Mouse (Mus musculus) stomach, embryonic 16.5 days (tissue): Measurements from ENCODE around the gene Slc35f2. TPM values are rescaled to one million over a fixed set of nuclear protein-coding genes. Genes with fewer than 3 reads are reported as not detected.
A peak's percentile ranks its signal among the peaks of the same experiment; 100 is the strongest.

Experiments
- ATAC-seq: fragments of 200-750 bp; cut with Nextera tagmentation; 2 replicates; pipeline ENCODE4 v1.8.0; 2017; ENCODE audit warnings: moderate number of reproducible peaks, moderate TSS enrichment; ENCODE audit not compliant: insufficient read depth, low FRiP score
- H3K27ac ChIP-seq: fragments of 300-500 bp; sonication (generic); 2 replicates; pipeline ENCODE4 v1.5.1; 2014; ENCODE audit warnings: low read length
- H3K27me3 ChIP-seq: fragments of 300-500 bp; sonication (generic); 2 replicates; pipeline ENCODE4 v1.6.1; 2014; ENCODE audit warnings: low read length, control low read depth, mixed read lengths; ENCODE audit not compliant: control insufficient read depth, insufficient read depth
- H3K36me3 ChIP-seq: fragments of 300-500 bp; sonication (generic); 2 replicates; pipeline ENCODE4 v1.6.1; 2014; ENCODE audit warnings: low read length; ENCODE audit not compliant: control insufficient read depth, insufficient read depth
- H3K4me1 ChIP-seq: fragments of 300-500 bp; sonication (generic); 2 replicates; pipeline ENCODE4 v1.6.1; 2014; ENCODE audit warnings: low read length, control low read depth, mixed read lengths; ENCODE audit not compliant: control insufficient read depth, insufficient read depth
- H3K4me2 ChIP-seq: fragments of 300-500 bp; sonication (generic); 2 replicates; pipeline ENCODE4 v1.6.1; 2014; ENCODE audit warnings: low read depth, low read length, mixed read lengths
- H3K4me3 ChIP-seq: fragments of 300-500 bp; sonication (generic); replicated peaks from 2 replicates; pipeline ENCODE4 v1.5.1; 2014; ENCODE audit warnings: mild to moderate bottlenecking, low read length
- H3K9ac ChIP-seq: fragments of 300-500 bp; sonication (generic); 2 replicates; pipeline ENCODE4 v1.6.1; 2014; ENCODE audit warnings: low read length
- H3K9me3 ChIP-seq: fragments of 300-500 bp; sonication (generic); replicated peaks from 2 replicates; pipeline ENCODE4 v1.6.1; 2016; ENCODE audit warnings: low read length, control low read depth; ENCODE audit not compliant: control insufficient read depth
- WGBS: fragments of 180-500 bp; shearing (Covaris S2); extraction: QIAGEN DNeasy Blood & Tissue Kit; methylation state at CpG from one replicate; pipeline ENCODE4 v1.1.7; 2014; 5-methylcytosine and 5-hydroxymethylcytosine counted together
- polyA plus RNA-seq: library from polyadenylated mRNA; unstranded; fragments of >200 nt; fragmentation: Nextera tagmentation; extraction: Ambion mirVana; gene quantifications from 2 replicates; pipeline ENCODE4 v1.2.1, GENCODE M21; 2015

Gene Slc35f2
- 7.9 and 9.4 TPM in 2 replicates for polyA plus RNA-seq

- Histone ChIP-seq H3K9ac (peak within 1 kb of the TSS; percentile 77), H3K27me3 (peaks cover 24% of the 10 kb centered on the region), H3K4me1 (peaks cover 6% of the 10 kb centered on the region), H3K4me3 (peak within 1 kb of the TSS; percentile 71), H3K9me3 (0 out of 2 replicates have a peak, but pooled peaks cover 3% of the 10 kb centered on the region), H3K36me3 (no peaks in the 10 kb centered on the region), H3K27ac (no peak within 1 kb of the TSS), H3K4me2 (peak within 1 kb of the TSS; percentile 99)
- ATAC-seq: peak; percentile 83; the same call in 1 of the 2 replicates
- under 1% methylated on average over 50 of the region's 50 CpGs for WGBS
These were observed at the start of gene Slc35f2 for GRCm38 (mm10) chr9:53771344-53772021. Slc35f2 (plus strand) TSS chr9:53771538.

GRCm38 (mm10) chr9:53740829-53741404 is 30.4 kb upstream of the Slc35f2 start:
- no peaks in the 10 kb centered on the region for H3K4me1 ChIP-seq
- H3K27me3 ChIP-seq: no peaks in the 10 kb centered on the region
- no peak overlapping the region for H3K9ac ChIP-seq
- no peak overlapping the region for H3K27ac ChIP-seq
- H3K36me3 ChIP-seq: no peaks in the 10 kb centered on the region
- H3K9me3 ChIP-seq: no peaks in the 10 kb centered on the region
- no peak for ATAC-seq
- H3K4me2 ChIP-seq: no peak overlapping the region
- no peak overlapping the region for H3K4me3 ChIP-seq
- 44% methylated on average over 3 of the region's 3 CpGs for WGBS

- Histone ChIP-seq H3K9ac (no peak overlapping the region), H3K4me1 (no peaks in the 10 kb centered on the region), H3K27ac (no peak overlapping the region), H3K4me2 (no peak overlapping the region), H3K36me3 (no peaks in the 10 kb centered on the region), H3K4me3 (no peak overlapping the region), H3K9me3 (no peaks in the 10 kb centered on the region), H3K27me3 (no peaks in the 10 kb centered on the region)
- WGBS: 87% methylated on average over 13 of the region's 13 CpGs
- ATAC-seq: no peak
These were observed 20.9 kb upstream of the Slc35f2 start for GRCm38 (mm10) chr9:53750411-53750810.

GRCm38 (mm10) chr9:53750899-53751298 is 20.4 kb upstream of the Slc35f2 start:
- Histone ChIP-seq H3K36me3 (no peaks in the 10 kb centered on the region), H3K4me2 (no peak overlapping the region), H3K9ac (no peak overlapping the region), H3K27ac (no peak overlapping the region), H3K9me3 (no peaks in the 10 kb centered on the region), H3K4me1 (no peaks in the 10 kb centered on the region), H3K4me3 (no peak overlapping the region), H3K27me3 (no peaks in the 10 kb centered on the region)
- 50% methylated on average over 5 of the region's 5 CpGs for WGBS
- ATAC-seq: no peak

- no peak for ATAC-seq
- Histone ChIP-seq H3K36me3 (no peaks in the 10 kb centered on the region), H3K9ac (no peak overlapping the region)
These were observed 16.5 kb upstream of the Slc35f2 start for GRCm38 (mm10) chr9:53754801-53755200.

DNA sequence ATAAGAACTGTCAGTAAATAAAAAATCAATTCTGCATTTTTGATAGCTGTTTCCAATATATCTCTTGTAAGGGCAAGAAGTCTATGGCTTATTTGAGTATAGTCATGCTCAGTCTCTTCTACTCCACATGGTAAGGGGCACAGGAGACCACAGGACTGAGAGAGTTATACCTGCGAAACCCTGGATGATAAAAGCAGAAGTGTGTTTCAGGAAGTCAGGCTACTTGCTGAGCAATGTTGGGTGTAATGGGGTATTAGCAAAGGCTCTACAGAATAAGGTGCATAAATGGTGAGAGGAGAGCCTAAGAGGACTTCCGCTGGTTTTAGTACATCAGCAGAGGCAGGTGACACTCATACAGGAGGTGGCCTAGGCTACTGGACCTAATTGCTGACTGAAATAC is 13.2 kb upstream of the Slc35f2 start:
- H3K27me3 ChIP-seq: no peaks in the 10 kb centered on the region
- no peaks in the 10 kb centered on the region for H3K4me1 ChIP-seq
- no peaks in the 10 kb centered on the region for H3K36me3 ChIP-seq
- no peak for ATAC-seq
- H3K9me3 ChIP-seq: no peaks in the 10 kb centered on the region
- H3K4me2 ChIP-seq: no peak overlapping the region
- H3K4me3 ChIP-seq: no peak overlapping the region
- 79% methylated on average over 2 of the region's 2 CpGs for WGBS
- no peak overlapping the region for H3K9ac ChIP-seq
- no peak overlapping the region for H3K27ac ChIP-seq

More at GRCm38 (mm10) chr9:53754801-53755200, 16.5 kb upstream of the Slc35f2 start:
- Histone ChIP-seq H3K27ac (no peak overlapping the region), H3K4me2 (no peak overlapping the region), H3K4me1 (no peaks in the 10 kb centered on the region), H3K4me3 (no peak overlapping the region), H3K27me3 (no peaks in the 10 kb centered on the region), H3K9me3 (no peaks in the 10 kb centered on the region)

GRCm38 (mm10) chr9:53764697-53765096 is 6.6 kb upstream of the Slc35f2 start:
- no peak for ATAC-seq
- Histone ChIP-seq H3K4me2 (no peak overlapping the region), H3K4me3 (no peak overlapping the region), H3K9me3 (0 out of 2 replicates have a peak, but pooled peaks cover 3% of the 10 kb centered on the region), H3K27ac (no peak overlapping the region), H3K9ac (no peak overlapping the region), H3K27me3 (no peaks in the 10 kb centered on the region), H3K36me3 (no peaks in the 10 kb centered on the region), H3K4me1 (no peaks in the 10 kb centered on the region)
- WGBS: 80% methylated on average over 8 of the region's 8 CpGs

DNA sequence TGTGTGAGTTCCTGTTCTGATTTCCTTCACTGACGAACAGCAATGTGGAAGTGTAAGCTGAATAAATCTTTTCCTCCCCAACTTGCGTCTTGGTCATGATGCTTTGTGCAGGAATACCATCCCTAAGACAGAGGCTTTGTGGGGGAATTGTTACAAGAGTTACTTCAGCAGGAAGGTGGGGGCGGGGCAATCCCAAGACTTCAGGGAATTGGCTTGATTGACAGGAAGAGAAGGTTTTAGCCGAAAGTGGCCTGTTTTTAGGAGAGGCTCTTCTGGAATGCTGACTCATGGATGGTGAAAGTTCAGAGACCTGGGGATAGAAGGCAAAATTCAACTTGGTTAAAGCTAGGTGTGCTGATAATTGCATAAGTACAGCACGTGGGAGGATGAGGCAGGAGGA is 2.9 kb upstream of the Slc35f2 start:
- Histone ChIP-seq H3K4me3 (no peak overlapping the region), H3K9me3 (0 out of 2 replicates have a peak, but pooled peaks cover 3% of the 10 kb centered on the region), H3K27me3 (peaks cover 24% of the 10 kb centered on the region), H3K4me1 (peaks cover 6% of the 10 kb centered on the region), H3K4me2 (no peak overlapping the region), H3K27ac (no peak overlapping the region), H3K36me3 (no peaks in the 10 kb centered on the region), H3K9ac (no peak overlapping the region)
- no peak for ATAC-seq
- WGBS: 77% methylated on average over 5 of the region's 5 CpGs

GRCm38 (mm10) chr9:53770771-53771343 is 481 bp upstream of the Slc35f2 start:
- Histone ChIP-seq H3K27me3 (peaks cover 24% of the 10 kb centered on the region), H3K4me3 (peak overlapping the region; percentile 71), H3K4me1 (peaks cover 6% of the 10 kb centered on the region), H3K4me2 (peak overlapping the region; percentile 99), H3K27ac (no peak overlapping the region), H3K9me3 (0 out of 2 replicates have a peak, but pooled peaks cover 3% of the 10 kb centered on the region), H3K36me3 (no peaks in the 10 kb centered on the region), H3K9ac (no peak overlapping the region)
- 32% methylated on average over 12 of the region's 12 CpGs for WGBS
- peak; percentile 16; the same call in 1 of the 2 replicates for ATAC-seq
